Mouse (Mus musculus): ENCODE data around the gene Zcchc14. TPM values are rescaled to one million over a fixed set of nuclear protein-coding genes. Genes with fewer than 3 reads are reported as not detected.
A peak's percentile ranks its signal among the peaks of the same experiment; 100 is the strongest.

The Zcchc14 gene
- polyA plus RNA-seq, 1 experiment = 31.4 TPM

- TF ChIP-seq CTCF (conservative IDR thresholded peaks at IDR 0.05; ENCODE audit: insufficient read depth, insufficient read length, low read depth, low read length) = no peak
- no peak for TF ChIP-seq POLR2A (IDR thresholded peaks at IDR 0.05; ENCODE audit: low read depth, low read length)
- Histone ChIP-seq H3K27me3 (replicated peaks; ENCODE audit: control insufficient read depth, insufficient read depth, low read length) (no peaks in the 10 kb centered on the region), H3K36me3 (ENCODE audit: control insufficient read depth, insufficient read depth, low read length) (no peaks in the 10 kb centered on the region), H3K4me1 (ENCODE audit: control insufficient read depth, insufficient read depth, low read length) (no peaks in the 10 kb centered on the region), H3K27ac (ENCODE audit: insufficient read depth, low read depth, low read length) (no peak overlapping the region), H3K4me3 (ENCODE audit: insufficient read depth, low read depth, low read length) (no peak overlapping the region)
- WGBS = 56% methylated on average over 5 of the region's 5 CpGs
- no peak for DNase-seq
Observed at GRCm38 (mm10) chr8:121688496-121688895, 35.8 kb upstream of the Zcchc14 start.

GRCm38 (mm10) chr8:121687455-121688161 is 34.9 kb upstream of the Zcchc14 start:
- Histone ChIP-seq H3K4me1 (ENCODE audit: control insufficient read depth, insufficient read depth, low read length) (no peaks in the 10 kb centered on the region), H3K27me3 (replicated peaks; ENCODE audit: control insufficient read depth, insufficient read depth, low read length) (no peaks in the 10 kb centered on the region), H3K4me3 (ENCODE audit: insufficient read depth, low read depth, low read length) (no peak overlapping the region), H3K27ac (ENCODE audit: insufficient read depth, low read depth, low read length) (no peak overlapping the region), H3K36me3 (ENCODE audit: control insufficient read depth, insufficient read depth, low read length) (no peaks in the 10 kb centered on the region)
- TF ChIP-seq POLR2A (IDR thresholded peaks at IDR 0.05; ENCODE audit: low read depth, low read length) (no peak), CTCF (conservative IDR thresholded peaks at IDR 0.05; ENCODE audit: insufficient read depth, insufficient read length, low read depth, low read length) (no peak)
- WGBS = 65% methylated on average over 14 of the region's 14 CpGs
- DNase-seq = no peak

GRCm38 (mm10) chr8:121685419-121685818 is 32.7 kb upstream of the Zcchc14 start:
- TF ChIP-seq CTCF (conservative IDR thresholded peaks at IDR 0.05; ENCODE audit: insufficient read depth, insufficient read length, low read depth, low read length) (peak; percentile 88), POLR2A (IDR thresholded peaks at IDR 0.05; ENCODE audit: low read depth, low read length) (no peak)
- DNase-seq = peak; percentile 76
- Histone ChIP-seq H3K4me1 (ENCODE audit: control insufficient read depth, insufficient read depth, low read length) (no peaks in the 10 kb centered on the region), H3K27me3 (replicated peaks; ENCODE audit: control insufficient read depth, insufficient read depth, low read length) (no peaks in the 10 kb centered on the region), H3K4me3 (ENCODE audit: insufficient read depth, low read depth, low read length) (no peak overlapping the region), H3K27ac (ENCODE audit: insufficient read depth, low read depth, low read length) (no peak overlapping the region), H3K36me3 (ENCODE audit: control insufficient read depth, insufficient read depth, low read length) (no peaks in the 10 kb centered on the region)
- 9% methylated on average over 4 of the region's 4 CpGs for WGBS

- H3K36me3 ChIP-seq (ENCODE audit: control insufficient read depth, insufficient read depth, low read length) = no peaks in the 10 kb centered on the region
- 63% methylated on average over 10 of the region's 10 CpGs for WGBS
- no peak overlapping the region for H3K27ac ChIP-seq (ENCODE audit: insufficient read depth, low read depth, low read length)
- peak; percentile 41 for DNase-seq
- no peaks in the 10 kb centered on the region for H3K4me1 ChIP-seq (ENCODE audit: control insufficient read depth, insufficient read depth, low read length)
- TF ChIP-seq CTCF (conservative IDR thresholded peaks at IDR 0.05; ENCODE audit: insufficient read depth, insufficient read length, low read depth, low read length) (no peak), POLR2A (IDR thresholded peaks at IDR 0.05; ENCODE audit: low read depth, low read length) (no peak)
- no peaks in the 10 kb centered on the region for H3K27me3 ChIP-seq (replicated peaks; ENCODE audit: control insufficient read depth, insufficient read depth, low read length)
- H3K4me3 ChIP-seq (ENCODE audit: insufficient read depth, low read depth, low read length) = no peak overlapping the region
Observed at GRCm38 (mm10) chr8:121683083-121683832, 30.6 kb upstream of the Zcchc14 start.

- no peaks in the 10 kb centered on the region for H3K27me3 ChIP-seq (replicated peaks; ENCODE audit: control insufficient read depth, insufficient read depth, low read length)
- no peak for DNase-seq
- WGBS = 77% methylated on average over 10 of the region's 10 CpGs
- no peak overlapping the region for H3K27ac ChIP-seq (ENCODE audit: insufficient read depth, low read depth, low read length)
- H3K4me1 ChIP-seq (ENCODE audit: control insufficient read depth, insufficient read depth, low read length) = no peaks in the 10 kb centered on the region
- H3K4me3 ChIP-seq (ENCODE audit: insufficient read depth, low read depth, low read length) = no peak overlapping the region
- TF ChIP-seq CTCF (conservative IDR thresholded peaks at IDR 0.05; ENCODE audit: insufficient read depth, insufficient read length, low read depth, low read length) (no peak), POLR2A (IDR thresholded peaks at IDR 0.05; ENCODE audit: low read depth, low read length) (no peak)
- no peaks in the 10 kb centered on the region for H3K36me3 ChIP-seq (ENCODE audit: control insufficient read depth, insufficient read depth, low read length)
Observed at GRCm38 (mm10) chr8:121681457-121681856, 28.8 kb upstream of the Zcchc14 start.

- Histone ChIP-seq H3K27me3 (replicated peaks; ENCODE audit: control insufficient read depth, insufficient read depth, low read length) (no peaks in the 10 kb centered on the region), H3K36me3 (ENCODE audit: control insufficient read depth, insufficient read depth, low read length) (no peaks in the 10 kb centered on the region), H3K27ac (ENCODE audit: insufficient read depth, low read depth, low read length) (no peak overlapping the region), H3K4me1 (ENCODE audit: control insufficient read depth, insufficient read depth, low read length) (no peaks in the 10 kb centered on the region), H3K4me3 (ENCODE audit: insufficient read depth, low read depth, low read length) (no peak overlapping the region)
- TF ChIP-seq CTCF (conservative IDR thresholded peaks at IDR 0.05; ENCODE audit: insufficient read depth, insufficient read length, low read depth, low read length) = no peak
- TF ChIP-seq POLR2A (IDR thresholded peaks at IDR 0.05; ENCODE audit: low read depth, low read length) = no peak
- DNase-seq = no peak
- 89% methylated on average over 4 of the region's 4 CpGs for WGBS
Observed at GRCm38 (mm10) chr8:121680896-121681295, 28.2 kb upstream of the Zcchc14 start.

GRCm38 (mm10) chr8:121678696-121679095 is 26.0 kb upstream of the Zcchc14 start:
- no peaks in the 10 kb centered on the region for H3K36me3 ChIP-seq (ENCODE audit: control insufficient read depth, insufficient read depth, low read length)
- H3K27me3 ChIP-seq (replicated peaks; ENCODE audit: control insufficient read depth, insufficient read depth, low read length) = no peaks in the 10 kb centered on the region
- no peak overlapping the region for H3K4me3 ChIP-seq (ENCODE audit: insufficient read depth, low read depth, low read length)
- DNase-seq = no peak
- TF ChIP-seq POLR2A (IDR thresholded peaks at IDR 0.05; ENCODE audit: low read depth, low read length) (no peak), CTCF (conservative IDR thresholded peaks at IDR 0.05; ENCODE audit: insufficient read depth, insufficient read length, low read depth, low read length) (no peak)
- no peaks in the 10 kb centered on the region; the same call in 1 of the 2 replicates for H3K4me1 ChIP-seq (ENCODE audit: control insufficient read depth, insufficient read depth, low read length)
- H3K27ac ChIP-seq (ENCODE audit: insufficient read depth, low read depth, low read length) = no peak overlapping the region
- WGBS = 72% methylated on average over 5 of the region's 5 CpGs

Data from kidney, adult 2 months (tissue).